Mouse (Mus musculus) liver, embryonic 15.5 days (tissue): ENCODE results near the gene Myg1. TPM values are rescaled to one million over a fixed set of nuclear protein-coding genes. Genes with fewer than 3 reads are reported as not detected.

Source experiments
- ATAC-seq: fragments of 200-750 bp; cut with Nextera tagmentation; 2 replicates; pipeline ENCODE4 v1.8.0; 2017; ENCODE audit warnings: moderate number of reproducible peaks, mild to moderate bottlenecking, moderate library complexity; ENCODE audit not compliant: insufficient read depth
- H3K27ac ChIP-seq: fragments of 300-500 bp; sonication (generic); replicated peaks from 2 replicates; pipeline ENCODE4 v1.5.1; 2015; ENCODE audit warnings: mild to moderate bottlenecking, inconsistent platforms
- H3K27me3 ChIP-seq: fragments of 300-500 bp; sonication (generic); 2 replicates; pipeline ENCODE4 v1.6.1; 2015; ENCODE audit warnings: mild to moderate bottlenecking, inconsistent platforms
- H3K36me3 ChIP-seq: fragments of 300-500 bp; sonication (generic); replicated peaks from 2 replicates; pipeline ENCODE4 v1.6.1; 2015; ENCODE audit warnings: moderate library complexity, mild to moderate bottlenecking, inconsistent platforms
- H3K4me1 ChIP-seq: fragments of 300-500 bp; sonication (generic); replicated peaks from 2 replicates; pipeline ENCODE4 v1.6.1; 2015; ENCODE audit warnings: inconsistent platforms
- H3K4me2 ChIP-seq: fragments of 300-500 bp; sonication (generic); 2 replicates; pipeline ENCODE4 v1.6.1; 2015; ENCODE audit warnings: moderate library complexity, mild to moderate bottlenecking, inconsistent platforms
- H3K4me3 ChIP-seq: fragments of 300-500 bp; sonication (generic); replicated peaks from 2 replicates; pipeline ENCODE4 v1.5.1; 2015; ENCODE audit warnings: mild to moderate bottlenecking, inconsistent platforms
- H3K9ac ChIP-seq: fragments of 300-500 bp; sonication (generic); 2 replicates; pipeline ENCODE4 v1.6.1; 2015; ENCODE audit warnings: moderate library complexity, mild to moderate bottlenecking, inconsistent platforms
- H3K9me3 ChIP-seq: fragments of 300-500 bp; sonication (generic); replicated peaks from 2 replicates; pipeline ENCODE4 v1.6.1; 2016; ENCODE audit warnings: inconsistent platforms
- WGBS: fragments of 180-500 bp; shearing (Covaris S2); methylation state at CpG from one replicate; pipeline ENCODE4 v1.1.7; 2015; ENCODE audit warnings: mixed read lengths; ENCODE audit not compliant: insufficient replicate concordance; 5-methylcytosine and 5-hydroxymethylcytosine counted together
- polyA plus RNA-seq: library from polyadenylated mRNA; unstranded; fragments of >200 nt; fragmentation: Nextera tagmentation; extraction: Ambion mirVana; gene quantifications from 2 replicates; pipeline ENCODE4 v1.2.1, GENCODE M21; 2015

Gene Myg1
- 38.1 and 40.1 TPM in 2 replicates for polyA plus RNA-seq

DNA sequence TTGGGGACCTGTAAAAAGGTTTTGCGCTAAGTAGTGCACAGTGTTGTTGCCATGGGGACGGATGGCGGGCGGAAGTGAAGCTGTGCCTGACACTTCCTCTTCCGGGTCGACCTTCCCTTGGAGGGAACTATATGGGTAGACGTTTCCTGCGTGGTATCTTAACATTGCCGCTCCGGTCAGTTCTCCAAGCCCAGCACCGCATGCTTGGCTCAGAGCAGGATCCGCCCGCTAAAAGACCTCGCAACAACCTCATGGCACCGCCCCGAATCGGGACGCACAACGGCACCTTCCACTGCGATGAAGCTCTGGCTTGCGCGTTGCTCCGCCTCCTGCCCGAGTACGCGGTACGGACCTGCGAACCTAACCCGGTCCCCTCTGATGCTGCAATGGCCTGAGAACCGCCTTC lies at the start of gene Myg1:
TSS of gene Myg1 (plus strand) at position 100 of the 406 bp plus-strand sequence.
- H3K4me1 ChIP-seq, result peaks cover 35% of the 10 kb centered on the region
- peak within 1 kb of the TSS; percentile 73 for H3K27ac ChIP-seq
- peak within 1 kb of the TSS; percentile 90 for H3K4me2 ChIP-seq
- peak within 1 kb of the TSS; percentile 74 for H3K4me3 ChIP-seq
- peaks cover 67% of the 10 kb centered on the region for H3K36me3 ChIP-seq
- H3K9me3 ChIP-seq, result no peaks in the 10 kb centered on the region
- WGBS, result under 1% methylated on average over 30 of the region's 30 CpGs
- no peaks in the 10 kb centered on the region for H3K27me3 ChIP-seq
- peak within 1 kb of the TSS; percentile 65 for H3K9ac ChIP-seq
- ATAC-seq, result peak; percentile 89

DNA sequence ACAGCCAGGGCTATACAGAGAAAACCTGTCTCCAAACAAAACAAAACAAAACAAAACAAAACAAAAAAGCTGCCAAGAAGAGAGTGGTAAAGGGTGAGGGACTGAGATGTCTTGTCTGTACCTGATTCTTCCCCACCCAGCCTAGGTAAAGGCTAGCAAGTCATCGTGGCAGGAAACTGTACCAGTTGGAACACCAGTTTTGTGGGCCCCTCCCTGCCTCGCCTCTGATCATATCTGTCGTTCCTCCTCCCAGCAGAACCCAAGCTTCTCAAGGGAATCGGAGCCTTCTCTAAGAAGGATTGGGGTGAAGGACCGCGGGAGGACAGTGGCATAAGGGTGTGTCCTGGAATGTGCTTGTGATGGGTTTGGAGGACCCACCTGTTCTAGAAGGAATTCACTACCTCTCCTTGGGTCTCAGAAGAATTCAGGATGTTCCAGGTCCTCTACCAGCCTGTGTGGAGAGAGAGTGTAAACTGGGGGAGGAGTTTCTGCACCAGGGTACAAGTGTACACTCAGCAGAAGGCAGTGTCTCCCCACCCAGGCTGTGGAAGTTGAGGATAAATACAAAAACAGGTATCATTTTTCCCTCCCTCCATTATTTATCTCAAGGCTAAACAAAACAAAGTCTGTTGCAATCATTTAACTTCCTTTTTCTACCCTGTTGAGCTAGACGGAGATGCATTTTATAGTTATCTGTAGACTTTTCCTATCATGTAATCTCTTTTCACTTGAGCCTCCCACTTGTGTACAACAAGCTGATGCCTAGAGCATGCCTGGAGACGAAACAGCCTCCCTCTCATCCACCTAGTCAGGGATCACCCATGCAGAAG lies 48.8 kb upstream of the Myg1 start:
- 28% methylated on average over 8 of the region's 8 CpGs for WGBS
- peak overlapping the region; percentile 61 for H3K27ac ChIP-seq
- H3K9me3 ChIP-seq, result no peaks in the 10 kb centered on the region
- H3K4me2 ChIP-seq, result peak overlapping the region; percentile 48
- H3K27me3 ChIP-seq, result no peaks in the 10 kb centered on the region
- H3K9ac ChIP-seq, result 0 out of 2 replicates have a peak overlapping the region, but pooled peaks have one; percentile 8
- H3K4me3 ChIP-seq, result peak overlapping the region; percentile 15; the same call in 1 of the 2 replicates
- peaks cover 58% of the 10 kb centered on the region for H3K4me1 ChIP-seq
- H3K36me3 ChIP-seq, result peaks cover 20% of the 10 kb centered on the region
- ATAC-seq, result no peak

GRCm38 (mm10) chr15:102283648-102284047 lies 47.9 kb upstream of the Myg1 start:
- ATAC-seq, result no peak
- Histone ChIP-seq H3K4me1 (peaks cover 55% of the 10 kb centered on the region), H3K27ac (no peak overlapping the region), H3K9ac (no peak overlapping the region), H3K36me3 (peaks cover 20% of the 10 kb centered on the region), H3K4me3 (no peak overlapping the region), H3K4me2 (no peak overlapping the region), H3K9me3 (no peaks in the 10 kb centered on the region), H3K27me3 (no peaks in the 10 kb centered on the region)
- WGBS, result 18% methylated on average over 3 of the region's 3 CpGs

DNA sequence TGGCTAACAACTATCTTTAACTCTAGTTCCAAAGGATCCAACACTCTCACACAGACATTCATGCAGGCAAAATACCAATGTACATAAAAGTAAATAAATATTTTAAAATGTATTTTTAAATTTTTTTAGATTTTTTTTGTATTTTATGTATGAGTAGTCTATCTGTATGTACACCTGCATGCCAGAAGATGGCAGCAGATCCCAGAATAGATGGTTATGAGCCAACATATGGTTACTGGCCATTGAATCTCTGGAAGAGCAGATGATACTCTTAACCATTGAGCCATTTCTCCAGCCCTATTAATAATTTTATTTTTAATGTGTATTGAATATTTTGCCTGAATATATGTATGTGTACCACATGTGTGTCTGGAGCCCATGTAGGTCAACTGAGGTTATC lies 44.1 kb upstream of the Myg1 start:
- H3K9ac ChIP-seq, result no peak overlapping the region

DNA sequence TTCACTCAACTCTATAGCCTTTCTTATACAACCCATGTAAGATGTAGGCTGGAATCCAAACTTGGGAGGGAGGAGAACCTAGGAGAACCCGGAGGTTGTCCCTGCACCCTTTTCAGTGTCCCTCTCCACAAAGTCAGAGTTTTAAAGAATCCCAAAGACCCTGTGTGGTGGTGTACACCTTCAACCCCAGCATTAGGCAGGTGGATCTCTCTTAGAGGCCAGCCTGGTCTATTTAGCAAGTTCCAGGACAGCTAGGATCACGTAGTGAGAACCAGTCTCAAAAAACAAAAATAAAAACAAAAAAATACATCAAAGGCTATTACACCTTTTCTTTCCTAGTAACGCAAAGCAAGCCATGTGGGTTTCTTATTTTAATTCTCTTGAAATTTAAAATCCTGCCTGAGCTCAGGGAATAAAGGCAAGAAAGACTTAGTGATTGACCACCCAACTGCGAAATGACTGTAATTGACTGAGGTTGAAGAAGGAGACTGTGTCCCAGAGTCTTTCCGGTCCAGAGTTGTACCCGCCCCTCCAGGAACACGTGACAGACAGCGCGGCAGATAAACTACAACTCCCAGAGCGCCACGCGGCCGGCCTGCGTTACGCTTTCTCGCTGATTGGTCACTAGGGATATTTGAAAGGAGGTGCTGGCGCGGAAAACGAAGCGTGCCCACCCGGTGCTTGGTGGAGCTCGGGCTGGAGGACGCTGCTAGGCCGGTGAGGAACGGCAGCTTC lies 35.7 kb upstream of the Myg1 start, which contains the start of gene Espl1:
TSS of gene Espl1 (plus strand) at position 634 of the 735 bp plus-strand sequence.
- WGBS, result 6% methylated on average over 25 of the region's 25 CpGs
- Histone ChIP-seq H3K27me3 (no peaks in the 10 kb centered on the region), H3K27ac (peak within 1 kb of the TSS; percentile 71), H3K9ac (peak within 1 kb of the TSS; percentile 86), H3K4me3 (peak within 1 kb of the TSS; percentile 99), H3K9me3 (no peaks in the 10 kb centered on the region), H3K4me1 (peaks cover 35% of the 10 kb centered on the region), H3K36me3 (peaks cover 32% of the 10 kb centered on the region), H3K4me2 (peak within 1 kb of the TSS; percentile 76)
- ATAC-seq, result peak; percentile 96

More for the DNA sequence above, 44.1 kb upstream of the Myg1 start:
- no peaks in the 10 kb centered on the region for H3K27me3 ChIP-seq
- H3K4me2 ChIP-seq, result no peak overlapping the region
- H3K4me3 ChIP-seq, result no peak overlapping the region
- no peak for ATAC-seq
- H3K4me1 ChIP-seq, result peaks cover 21% of the 10 kb centered on the region
- 0 out of 2 replicates have a peak, but pooled peaks cover 2% of the 10 kb centered on the region for H3K36me3 ChIP-seq
- H3K27ac ChIP-seq, result no peak overlapping the region
- H3K9me3 ChIP-seq, result no peaks in the 10 kb centered on the region

DNA sequence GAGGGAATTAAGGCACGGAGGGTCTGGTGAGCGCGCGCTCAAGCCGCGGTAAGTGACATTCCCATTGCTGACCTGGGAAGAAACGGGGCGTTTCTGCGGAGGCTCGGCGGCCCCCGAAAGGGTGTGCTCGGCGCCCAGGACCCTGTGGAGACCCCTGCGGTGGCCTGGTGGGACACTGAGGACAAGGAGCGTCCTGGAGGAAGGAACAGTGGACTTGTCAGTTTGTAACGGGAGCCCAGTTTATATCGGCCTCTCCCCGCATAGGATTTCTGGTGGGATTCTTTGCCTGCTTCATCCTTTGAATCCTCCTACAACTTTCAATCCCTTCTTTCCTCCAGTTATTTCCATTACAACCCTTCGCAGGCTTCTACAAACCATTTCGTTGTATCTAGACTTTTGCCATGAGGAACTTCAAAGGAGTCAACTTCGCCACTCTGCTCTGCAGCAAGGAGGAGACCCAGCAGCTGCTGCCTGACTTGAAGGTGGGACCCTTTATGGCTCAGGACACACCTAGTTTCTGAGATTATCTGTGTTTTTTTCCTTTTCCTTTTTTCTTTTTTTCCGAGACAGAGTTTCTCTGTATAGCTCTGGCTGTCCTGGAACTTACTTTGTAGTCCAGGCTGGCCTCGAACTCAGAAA lies 35.0 kb upstream of the Myg1 start:
- Histone ChIP-seq H3K27me3 (no peaks in the 10 kb centered on the region), H3K4me1 (peaks cover 35% of the 10 kb centered on the region), H3K36me3 (peaks cover 39% of the 10 kb centered on the region), H3K9me3 (no peaks in the 10 kb centered on the region), H3K4me2 (peak overlapping the region; percentile 76), H3K27ac (peak overlapping the region; percentile 71), H3K4me3 (peak overlapping the region; percentile 99), H3K9ac (peak overlapping the region; percentile 86)
- 3% methylated on average over 24 of the region's 24 CpGs for WGBS
- ATAC-seq, result peak; percentile 32

- H3K9ac ChIP-seq, result no peak overlapping the region
- 86% methylated on average over 6 of the region's 6 CpGs for WGBS
- H3K27ac ChIP-seq, result no peak overlapping the region
- peaks cover 94% of the 10 kb centered on the region for H3K36me3 ChIP-seq
- no peak for ATAC-seq
- peaks cover 15% of the 10 kb centered on the region; the same call in 1 of the 2 replicates for H3K4me1 ChIP-seq
- no peak overlapping the region for H3K4me3 ChIP-seq
- H3K9me3 ChIP-seq, result no peaks in the 10 kb centered on the region
- no peak overlapping the region for H3K4me2 ChIP-seq
- no peaks in the 10 kb centered on the region for H3K27me3 ChIP-seq
Observed at GRCm38 (mm10) chr15:102302542-102302941, 29.0 kb upstream of the Myg1 start.

DNA sequence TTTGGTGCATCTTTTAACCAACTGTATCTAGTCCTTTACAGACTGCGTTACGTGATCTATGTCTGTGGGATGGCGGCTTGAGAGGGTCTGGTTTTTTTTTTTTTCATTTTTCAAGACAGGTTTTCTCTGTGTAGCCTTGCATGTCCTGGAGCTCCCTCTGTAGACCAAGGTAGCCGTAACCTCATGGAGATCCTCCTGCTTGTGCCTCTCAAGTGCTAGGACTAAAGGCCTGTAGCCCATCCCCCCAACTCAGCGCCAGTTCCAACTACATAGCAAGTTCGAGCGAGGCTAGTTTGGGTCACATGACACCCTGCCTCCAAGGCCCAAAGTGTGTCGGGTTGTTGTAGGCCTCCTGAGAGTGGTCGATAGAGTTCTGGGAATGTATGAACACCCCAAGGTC lies 22.8 kb upstream of the Myg1 start:
- no peak for ATAC-seq
- no peaks in the 10 kb centered on the region for H3K4me1 ChIP-seq
- no peaks in the 10 kb centered on the region for H3K9me3 ChIP-seq
- H3K36me3 ChIP-seq, result peaks cover 96% of the 10 kb centered on the region
- H3K9ac ChIP-seq, result no peak overlapping the region
- H3K27ac ChIP-seq, result no peak overlapping the region
- H3K4me3 ChIP-seq, result no peak overlapping the region
- no peak overlapping the region for H3K4me2 ChIP-seq
- 86% methylated on average over 9 of the region's 9 CpGs for WGBS
- no peaks in the 10 kb centered on the region for H3K27me3 ChIP-seq

DNA sequence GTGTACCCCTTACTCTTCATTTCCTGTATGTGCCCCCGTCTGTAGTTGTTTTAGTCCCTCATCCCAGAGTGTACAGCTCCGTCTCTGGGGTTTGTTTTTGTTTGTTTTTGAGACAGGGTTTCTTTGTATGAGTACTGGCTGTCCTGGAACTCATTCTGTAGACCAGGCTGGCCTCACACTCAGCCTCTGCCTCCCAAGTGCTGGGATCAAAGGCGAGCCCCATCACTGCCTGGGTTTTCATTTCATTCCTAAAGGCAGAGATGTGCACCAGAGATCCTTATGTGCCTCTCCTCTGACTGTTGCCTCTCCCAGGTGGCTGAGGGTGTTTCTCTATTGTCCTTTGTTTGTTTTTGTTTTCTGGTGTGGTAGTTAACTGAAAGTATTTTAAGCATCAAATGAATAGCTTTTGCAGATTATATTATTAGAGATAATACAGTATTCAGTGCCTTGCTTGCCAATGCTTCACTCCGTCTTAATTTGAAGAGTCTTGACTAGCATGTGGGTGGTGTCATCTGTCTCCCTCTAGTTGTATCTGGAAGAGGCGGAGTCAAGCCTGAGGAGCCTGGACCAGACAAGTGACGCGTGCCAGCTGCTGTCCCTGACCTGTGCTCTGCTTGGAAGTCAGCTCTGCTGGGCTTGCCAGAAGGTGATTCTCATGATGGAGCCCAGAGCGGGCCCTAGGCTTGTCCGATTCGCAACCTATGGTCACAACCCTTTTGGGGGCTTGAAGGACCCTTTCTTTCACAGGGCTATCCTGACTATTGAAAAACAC lies 21.2 kb upstream of the Myg1 start:
- H3K27me3 ChIP-seq, result no peaks in the 10 kb centered on the region
- H3K27ac ChIP-seq, result no peak overlapping the region
- H3K9me3 ChIP-seq, result no peaks in the 10 kb centered on the region
- no peak for ATAC-seq
- no peak overlapping the region for H3K9ac ChIP-seq
- H3K4me3 ChIP-seq, result no peak overlapping the region
- H3K4me2 ChIP-seq, result no peak overlapping the region
- peaks cover 96% of the 10 kb centered on the region for H3K36me3 ChIP-seq
- H3K4me1 ChIP-seq, result no peaks in the 10 kb centered on the region
- WGBS, result 82% methylated on average over 10 of the region's 10 CpGs

- ATAC-seq, result no peak
- Histone ChIP-seq H3K27me3 (no peaks in the 10 kb centered on the region), H3K4me2 (no peak overlapping the region), H3K9me3 (no peaks in the 10 kb centered on the region), H3K9ac (no peak overlapping the region), H3K27ac (no peak overlapping the region), H3K4me3 (no peak overlapping the region), H3K36me3 (peaks cover 96% of the 10 kb centered on the region), H3K4me1 (no peaks in the 10 kb centered on the region)
Observed at GRCm38 (mm10) chr15:102311489-102311888, 20.0 kb upstream of the Myg1 start.
